Mouse (Mus musculus): ENCODE results near the gene Fkbp9. TPM values are rescaled to one million over a fixed set of nuclear protein-coding genes. Genes with fewer than 3 reads are reported as not detected.
A peak's percentile ranks its signal among the peaks of the same experiment; 100 is the strongest.

Fkbp9 gene
- polyA plus RNA-seq (2014; fragmentation: Nextera tagmentation; extraction: Ambion mirVana) = 42.2 and 42.6 TPM in 2 replicates

DNA sequence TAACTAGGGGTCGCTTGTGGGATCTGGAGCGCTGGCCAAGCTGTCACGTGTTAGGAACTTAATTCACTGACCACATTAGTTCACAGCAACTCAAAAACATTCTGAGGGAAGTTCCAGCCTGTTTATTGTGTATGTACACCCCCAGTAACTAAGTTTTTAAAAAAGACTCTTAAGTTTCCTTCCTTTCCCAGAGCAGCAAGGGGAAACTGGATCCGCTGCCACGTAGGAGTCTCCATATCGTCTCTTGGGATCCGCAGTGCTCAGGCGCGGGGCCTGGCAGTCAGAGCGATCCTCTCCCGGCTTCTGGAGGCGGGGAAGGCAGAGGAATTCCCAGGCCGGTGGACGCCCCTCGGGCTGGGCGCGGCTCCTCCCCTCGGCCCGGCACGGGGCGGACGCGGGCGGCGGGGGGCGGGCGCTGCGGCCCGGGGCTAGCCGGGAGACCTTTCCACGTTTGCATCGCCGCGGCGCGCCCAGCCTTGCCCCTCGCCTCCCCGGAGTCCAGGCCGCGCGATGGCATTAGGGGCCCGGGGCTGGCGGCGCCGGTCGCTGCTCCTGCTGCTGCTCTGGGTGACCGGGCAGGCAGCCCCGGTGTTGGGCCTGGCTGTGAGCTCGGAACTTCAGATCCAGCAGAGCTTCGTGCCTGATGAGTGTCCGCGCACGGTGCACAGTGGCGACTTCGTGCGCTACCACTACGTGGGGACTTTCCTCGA, at the start of gene Fkbp9:
Gene Fkbp9 (plus strand): TSS at position 363 of the 710 bp plus-strand sequence.
- H3K9me3 ChIP-seq (ENCODE audit: control insufficient read depth, low read length) = no peaks in the 10 kb centered on the region
- DNase-seq (ENCODE audit: low spot score) = peak; percentile 69
- H3K36me3 ChIP-seq (replicated peaks; ENCODE audit: control insufficient read depth, insufficient read depth) = no peaks in the 10 kb centered on the region
- H3K27ac ChIP-seq = peak within 1 kb of the TSS; percentile 18; the same call in 1 of the 2 replicates
- ATAC-seq (ENCODE audit: low FRiP score) = peak; percentile 93
- peaks cover 5% of the 10 kb centered on the region; the same call in 1 of the 2 replicates for H3K4me1 ChIP-seq (replicated peaks; ENCODE audit: control insufficient read depth, insufficient read depth, low read length)
- WGBS = under 1% methylated on average over 43 of the region's 58 CpGs
- no peaks in the 10 kb centered on the region for H3K27me3 ChIP-seq (ENCODE audit: control insufficient read depth, insufficient read depth, low read length)
- peak within 1 kb of the TSS; percentile 78 for H3K4me2 ChIP-seq (replicated peaks)
- H3K9ac ChIP-seq = peak within 1 kb of the TSS; percentile 53
- peak within 1 kb of the TSS; percentile 58 for H3K4me3 ChIP-seq (replicated peaks; ENCODE audit: low read length)

DNA sequence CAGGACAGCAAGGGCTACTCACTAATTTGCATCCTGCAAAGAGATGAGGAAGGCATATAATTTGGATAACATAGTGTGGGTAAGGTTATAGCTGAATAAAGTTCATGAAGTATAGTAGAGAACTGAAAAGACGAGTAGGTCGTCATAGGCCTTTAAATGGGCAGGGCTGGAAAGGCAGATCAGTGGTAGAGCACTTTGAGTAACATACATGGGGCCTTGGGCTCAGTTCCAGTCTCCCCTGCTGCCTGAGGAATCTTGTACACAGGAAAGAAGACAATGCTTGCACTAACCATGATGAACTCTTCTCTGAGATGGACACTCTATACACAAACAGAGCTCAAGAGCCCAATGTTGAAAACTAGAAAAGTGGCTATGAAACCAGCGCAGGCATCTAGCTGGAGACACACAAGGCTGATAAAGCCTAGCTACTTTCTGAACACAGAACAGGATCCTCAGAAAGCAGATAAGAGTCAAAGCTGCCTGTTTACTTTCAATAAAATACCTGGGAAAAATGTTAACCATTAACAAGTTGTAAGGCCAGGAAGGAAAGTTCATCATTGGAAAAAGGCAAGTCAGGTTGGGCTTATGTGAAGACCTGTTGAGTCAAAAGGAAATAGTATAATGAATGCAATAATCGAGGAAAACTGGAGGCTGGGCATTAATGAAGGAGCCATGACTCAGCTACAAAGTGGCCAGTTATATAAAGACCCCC, 48.1 kb upstream of the Fkbp9 start:
- WGBS = 93% methylated on average over 4 of the region's 4 CpGs
- Histone ChIP-seq H3K27me3 (ENCODE audit: control insufficient read depth, insufficient read depth, low read length) (no peaks in the 10 kb centered on the region), H3K36me3 (replicated peaks; ENCODE audit: control insufficient read depth, insufficient read depth) (peaks cover 39% of the 10 kb centered on the region), H3K9ac (no peak overlapping the region), H3K4me3 (replicated peaks; ENCODE audit: low read length) (no peak overlapping the region), H3K27ac (no peak overlapping the region), H3K4me2 (replicated peaks) (no peak overlapping the region), H3K9me3 (ENCODE audit: control insufficient read depth, low read length) (no peaks in the 10 kb centered on the region), H3K4me1 (replicated peaks; ENCODE audit: control insufficient read depth, insufficient read depth, low read length) (no peaks in the 10 kb centered on the region)
- DNase-seq (ENCODE audit: low spot score) (no peak), ATAC-seq (ENCODE audit: low FRiP score) (no peak)

DNA sequence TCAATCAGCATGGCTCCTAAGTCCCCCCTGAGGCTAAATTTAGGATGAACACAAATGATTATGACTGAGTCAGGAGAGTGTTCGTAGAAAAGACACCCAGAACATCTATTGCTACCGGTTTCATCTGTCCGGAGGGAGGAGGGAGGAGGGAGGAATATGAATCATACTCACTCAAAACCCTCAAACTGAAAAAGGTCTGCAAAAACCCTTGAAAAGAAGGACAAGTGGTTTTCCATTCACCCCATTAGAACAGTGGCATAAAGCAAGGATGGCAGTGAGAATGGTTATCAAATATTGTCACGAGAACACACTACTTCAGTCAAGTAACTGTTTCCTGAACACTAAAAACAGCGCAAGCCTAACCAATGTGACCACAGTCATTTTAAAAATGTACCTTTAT, 46.8 kb upstream of the Fkbp9 start:
- no peaks in the 10 kb centered on the region for H3K27me3 ChIP-seq (ENCODE audit: control insufficient read depth, insufficient read depth, low read length)
- no peak overlapping the region for H3K27ac ChIP-seq
- H3K36me3 ChIP-seq (replicated peaks; ENCODE audit: control insufficient read depth, insufficient read depth) = peaks cover 26% of the 10 kb centered on the region
- no peaks in the 10 kb centered on the region for H3K4me1 ChIP-seq (replicated peaks; ENCODE audit: control insufficient read depth, insufficient read depth, low read length)
- whole genome bisulfite sequencing = 80% methylated on average over 5 of the region's 5 CpGs
- no peak overlapping the region for H3K4me3 ChIP-seq (replicated peaks; ENCODE audit: low read length)
- no peak overlapping the region for H3K9ac ChIP-seq
- no peaks in the 10 kb centered on the region for H3K9me3 ChIP-seq (ENCODE audit: control insufficient read depth, low read length)
- no peak overlapping the region for H3K4me2 ChIP-seq (replicated peaks)
- no peak for ATAC-seq (ENCODE audit: low FRiP score)
- no peak for DNase-seq (ENCODE audit: low spot score)

DNA sequence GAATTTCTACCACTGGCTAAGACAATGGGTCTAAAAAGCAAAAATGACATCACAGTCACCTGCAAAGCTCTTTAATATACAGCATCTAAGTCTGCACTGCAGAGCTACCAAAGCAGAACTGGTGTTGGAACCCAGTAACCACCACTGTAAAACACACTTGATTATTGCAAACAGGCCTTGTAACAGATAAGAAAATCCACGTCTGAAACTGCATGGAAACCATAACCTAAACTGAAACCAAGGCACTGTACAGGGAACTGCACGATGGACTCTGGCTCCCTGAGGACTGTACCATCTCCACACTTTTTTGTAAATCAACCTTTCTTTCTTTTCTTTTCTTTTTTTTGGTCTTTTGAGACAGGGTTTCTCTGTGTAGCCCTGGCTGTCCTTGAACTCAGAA, 44.2 kb upstream of the Fkbp9 start:
- Histone ChIP-seq H3K27me3 (ENCODE audit: control insufficient read depth, insufficient read depth, low read length) (no peaks in the 10 kb centered on the region), H3K4me2 (replicated peaks) (no peak overlapping the region), H3K4me1 (replicated peaks; ENCODE audit: control insufficient read depth, insufficient read depth, low read length) (no peaks in the 10 kb centered on the region), H3K27ac (no peak overlapping the region), H3K9ac (no peak overlapping the region), H3K36me3 (replicated peaks; ENCODE audit: control insufficient read depth, insufficient read depth) (peaks cover 10% of the 10 kb centered on the region), H3K4me3 (replicated peaks; ENCODE audit: low read length) (no peak overlapping the region), H3K9me3 (ENCODE audit: control insufficient read depth, low read length) (no peaks in the 10 kb centered on the region)
- WGBS = 92% methylated on average over 2 of the region's 2 CpGs
- ATAC-seq (ENCODE audit: low FRiP score) = no peak
- DNase-seq (ENCODE audit: low spot score) = no peak

DNA sequence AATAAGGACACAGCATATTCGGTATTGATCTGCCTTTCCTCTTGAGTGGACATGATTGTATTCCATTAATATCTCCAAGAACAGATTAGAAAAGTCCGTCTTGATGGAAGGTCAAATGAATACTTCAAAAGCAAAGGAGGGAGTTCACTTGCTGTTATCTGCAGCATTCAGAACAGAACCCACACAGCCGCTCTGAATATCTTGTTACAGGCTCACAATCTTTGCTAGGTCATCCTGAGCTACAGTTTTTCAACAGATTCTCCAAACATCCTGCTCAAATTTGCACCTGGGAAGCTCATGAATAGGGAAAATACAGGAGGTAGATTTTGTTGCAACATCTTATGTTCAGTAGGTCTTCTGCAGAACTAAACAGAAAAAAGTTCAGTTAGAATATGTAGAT, 42.5 kb upstream of the Fkbp9 start:
- DNase-seq (ENCODE audit: low spot score) (no peak), ATAC-seq (ENCODE audit: low FRiP score) (no peak)
- Histone ChIP-seq H3K4me3 (replicated peaks; ENCODE audit: low read length) (no peak overlapping the region), H3K4me1 (replicated peaks; ENCODE audit: control insufficient read depth, insufficient read depth, low read length) (no peaks in the 10 kb centered on the region), H3K27me3 (ENCODE audit: control insufficient read depth, insufficient read depth, low read length) (no peaks in the 10 kb centered on the region), H3K36me3 (replicated peaks; ENCODE audit: control insufficient read depth, insufficient read depth) (peaks cover 6% of the 10 kb centered on the region), H3K27ac (no peak overlapping the region), H3K4me2 (replicated peaks) (no peak overlapping the region), H3K9me3 (ENCODE audit: control insufficient read depth, low read length) (no peaks in the 10 kb centered on the region), H3K9ac (no peak overlapping the region)
- 84% methylated on average over 3 of the region's 3 CpGs for WGBS

DNA sequence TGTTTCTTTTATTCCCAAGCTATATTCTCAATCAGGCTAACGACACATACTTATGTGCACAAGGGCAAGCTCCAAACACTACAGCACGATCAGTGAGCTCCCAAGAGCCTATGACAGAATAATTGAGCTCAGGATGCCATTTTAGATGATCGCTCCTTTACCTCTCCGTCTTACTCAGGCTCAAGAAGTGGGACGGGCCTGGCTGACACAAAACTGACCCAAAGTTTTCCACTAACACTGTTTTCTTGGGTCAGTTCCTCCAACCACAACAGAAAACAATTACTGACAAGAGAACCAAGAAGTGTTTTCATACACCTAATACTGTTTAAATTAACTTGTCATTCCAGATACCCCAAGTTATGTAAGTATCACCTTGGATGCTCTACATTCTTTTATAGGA, 37.0 kb upstream of the Fkbp9 start:
- Histone ChIP-seq H3K9me3 (ENCODE audit: control insufficient read depth, low read length) (no peaks in the 10 kb centered on the region), H3K27ac (no peak overlapping the region), H3K9ac (no peak overlapping the region), H3K4me2 (replicated peaks) (peak overlapping the region; percentile 71), H3K36me3 (replicated peaks; ENCODE audit: control insufficient read depth, insufficient read depth) (no peaks in the 10 kb centered on the region), H3K4me1 (replicated peaks; ENCODE audit: control insufficient read depth, insufficient read depth, low read length) (peaks cover 23% of the 10 kb centered on the region), H3K4me3 (replicated peaks; ENCODE audit: low read length) (no peak overlapping the region), H3K27me3 (ENCODE audit: control insufficient read depth, insufficient read depth, low read length) (no peaks in the 10 kb centered on the region)
- ATAC-seq (ENCODE audit: low FRiP score) (no peak), DNase-seq (ENCODE audit: low spot score) (no peak)
- 79% methylated on average over 5 of the region's 5 CpGs for WGBS

DNA sequence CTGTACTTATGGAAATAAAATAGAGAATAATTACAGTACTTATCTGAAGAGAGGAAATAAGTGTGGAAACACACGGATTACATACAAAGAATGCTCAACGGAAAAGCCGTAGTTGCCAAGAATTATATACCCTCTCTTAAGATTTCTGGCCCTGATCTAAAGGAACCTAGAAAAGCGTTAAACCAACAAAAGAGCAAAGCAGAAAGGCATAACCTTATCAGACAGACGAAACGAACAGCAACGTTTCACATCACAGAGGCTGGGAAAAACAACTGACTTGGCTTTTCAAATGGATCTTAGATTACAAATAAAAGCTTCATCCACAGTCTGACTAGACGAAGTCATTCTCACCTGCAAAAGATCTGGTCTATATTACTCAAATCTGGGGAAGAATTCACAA, 35.6 kb upstream of the Fkbp9 start:
- WGBS = 12% methylated on average over 8 of the region's 8 CpGs
- Histone ChIP-seq H3K27ac (peak overlapping the region; percentile 99; the same call in 1 of the 2 replicates), H3K4me1 (replicated peaks; ENCODE audit: control insufficient read depth, insufficient read depth, low read length) (peaks cover 23% of the 10 kb centered on the region), H3K4me2 (replicated peaks) (peak overlapping the region; percentile 71), H3K9ac (peak overlapping the region; percentile 94), H3K36me3 (replicated peaks; ENCODE audit: control insufficient read depth, insufficient read depth) (no peaks in the 10 kb centered on the region), H3K9me3 (ENCODE audit: control insufficient read depth, low read length) (no peaks in the 10 kb centered on the region), H3K27me3 (ENCODE audit: control insufficient read depth, insufficient read depth, low read length) (no peaks in the 10 kb centered on the region), H3K4me3 (replicated peaks; ENCODE audit: low read length) (peak overlapping the region; percentile 77)
- no peak for DNase-seq (ENCODE audit: low spot score)
- ATAC-seq (ENCODE audit: low FRiP score) = no peak

DNA sequence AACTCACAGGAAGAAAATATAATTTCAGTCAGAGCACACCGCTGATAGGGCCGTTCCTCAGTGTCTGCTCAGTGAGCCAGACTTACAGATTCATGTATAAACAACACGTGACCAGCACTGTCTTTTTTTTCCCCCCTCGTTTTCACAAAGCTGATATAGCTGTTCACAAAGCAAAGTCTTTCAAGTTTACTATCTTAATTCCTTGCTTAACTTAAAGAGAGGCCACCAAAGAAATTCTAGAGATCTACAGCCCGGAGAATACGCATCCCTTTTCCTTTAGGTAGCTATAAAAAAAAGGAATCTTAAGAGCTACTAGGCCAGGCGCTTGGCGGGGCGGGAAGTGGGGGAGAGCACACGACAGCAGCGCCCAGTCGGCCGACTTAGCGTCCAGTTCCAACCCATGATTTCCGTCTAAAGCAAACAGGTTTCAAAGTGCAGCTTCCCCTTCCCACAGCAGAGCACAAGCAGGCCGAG, 35.2 kb upstream of the Fkbp9 start:
- DNase-seq (ENCODE audit: low spot score) (peak; percentile 57), ATAC-seq (ENCODE audit: low FRiP score) (peak; percentile 12; the same call in 1 of the 2 replicates)
- H3K36me3 ChIP-seq (replicated peaks; ENCODE audit: control insufficient read depth, insufficient read depth) = no peaks in the 10 kb centered on the region
- H3K27ac ChIP-seq = peak overlapping the region; percentile 99
- WGBS = under 1% methylated on average over 16 of the region's 16 CpGs
- H3K4me2 ChIP-seq (replicated peaks) = peak overlapping the region; percentile 71
- H3K9me3 ChIP-seq (ENCODE audit: control insufficient read depth, low read length) = no peaks in the 10 kb centered on the region
- peaks cover 23% of the 10 kb centered on the region for H3K4me1 ChIP-seq (replicated peaks; ENCODE audit: control insufficient read depth, insufficient read depth, low read length)
- peak overlapping the region; percentile 94 for H3K9ac ChIP-seq
- H3K4me3 ChIP-seq (replicated peaks; ENCODE audit: low read length) = peak overlapping the region; percentile 77
- no peaks in the 10 kb centered on the region for H3K27me3 ChIP-seq (ENCODE audit: control insufficient read depth, insufficient read depth, low read length)

DNA sequence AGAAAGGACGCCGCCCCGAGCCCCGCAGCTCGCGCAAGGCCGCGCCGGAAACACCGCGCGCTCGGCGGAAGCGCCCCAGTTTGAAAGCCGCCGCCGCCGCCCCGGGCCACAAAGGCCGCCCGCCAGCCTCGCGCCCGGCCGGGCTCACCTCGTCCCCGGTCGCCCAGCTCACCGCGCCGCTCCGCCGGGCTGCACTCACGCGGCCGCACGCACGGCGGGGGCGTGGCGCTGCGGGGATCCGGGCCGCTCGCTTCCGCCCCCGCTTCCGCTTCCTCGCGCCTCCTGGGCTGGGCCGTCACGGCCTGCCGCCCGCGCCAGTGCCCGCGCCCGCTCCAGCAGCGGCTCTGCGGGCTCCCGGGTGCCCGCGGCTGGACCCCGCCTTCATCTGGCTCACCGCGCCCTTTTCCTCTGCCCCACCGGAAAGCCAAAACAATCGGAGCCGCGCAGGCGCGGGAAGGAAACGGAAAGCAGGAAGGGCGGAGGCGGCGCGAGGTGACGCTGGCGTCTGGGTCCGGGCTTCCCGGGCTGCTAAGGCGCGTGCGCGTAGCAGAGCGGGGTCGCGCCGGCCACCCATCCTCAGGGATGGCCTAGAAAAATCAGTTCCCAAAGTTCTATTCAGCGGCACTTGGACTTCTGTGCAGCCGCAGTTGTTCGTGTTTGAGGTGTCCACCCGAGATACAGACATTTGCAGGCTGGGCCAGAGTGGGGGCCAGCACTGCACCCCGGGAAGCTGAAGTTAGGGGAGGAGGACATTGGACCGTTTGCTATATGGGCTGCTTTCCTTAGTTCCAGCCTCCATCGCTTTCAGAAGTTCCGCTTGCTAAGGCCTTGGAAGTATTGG, 34.3 kb upstream of the Fkbp9 start, which contains the start of gene Kbtbd2:
Gene Kbtbd2 (minus strand): TSS at position 503 of the 841 bp plus-strand sequence.
- ATAC-seq (ENCODE audit: low FRiP score) = peak; percentile 96
- H3K9ac ChIP-seq = peak within 1 kb of the TSS; percentile 94

More for the DNA sequence above, 34.3 kb upstream of the Fkbp9 start, which contains the start of gene Kbtbd2:
- whole genome bisulfite sequencing = under 1% methylated on average over 85 of the region's 98 CpGs
- Histone ChIP-seq H3K4me1 (replicated peaks; ENCODE audit: control insufficient read depth, insufficient read depth, low read length) (peaks cover 23% of the 10 kb centered on the region), H3K4me3 (replicated peaks; ENCODE audit: low read length) (peak within 1 kb of the TSS; percentile 77), H3K27ac (peak within 1 kb of the TSS; percentile 99), H3K9me3 (ENCODE audit: control insufficient read depth, low read length) (no peaks in the 10 kb centered on the region), H3K36me3 (replicated peaks; ENCODE audit: control insufficient read depth, insufficient read depth) (no peaks in the 10 kb centered on the region), H3K27me3 (ENCODE audit: control insufficient read depth, insufficient read depth, low read length) (no peaks in the 10 kb centered on the region), H3K4me2 (replicated peaks) (peak within 1 kb of the TSS; percentile 71)
- peak; percentile 91 for DNase-seq (ENCODE audit: low spot score)
